Mouse (Mus musculus) lung, embryonic 14.5 days (tissue): ENCODE results near the gene Pdk1. TPM values are rescaled to one million over a fixed set of nuclear protein-coding genes. Genes with fewer than 3 reads are reported as not detected.

ENCODE experiments used
- ATAC-seq: fragments of 200-750 bp; cut with Nextera tagmentation; 2 replicates; pipeline ENCODE4 v1.8.0; 2017; ENCODE audit warnings: mild to moderate bottlenecking, moderate TSS enrichment, moderate library complexity; ENCODE audit not compliant: insufficient read depth
- DNase-seq: peaks from one replicate; pipeline ENCODE4 v3.0.0-alpha.2; 2015
- H3K27ac ChIP-seq: fragments of 300-500 bp; sonication (generic); 2 replicates; pipeline ENCODE4 v1.5.1; 2014; ENCODE audit warnings: low read depth, mild to moderate bottlenecking, moderate library complexity
- H3K27me3 ChIP-seq: fragments of 300-500 bp; sonication (generic); 2 replicates; pipeline ENCODE4 v1.6.1; 2014; ENCODE audit warnings: low read length, control low read depth; ENCODE audit not compliant: insufficient read depth
- H3K36me3 ChIP-seq: fragments of 300-500 bp; sonication (generic); 2 replicates; pipeline ENCODE4 v1.6.1; 2014; ENCODE audit warnings: control low read depth; ENCODE audit not compliant: insufficient read depth
- H3K4me1 ChIP-seq: fragments of 300-500 bp; sonication (generic); 2 replicates; pipeline ENCODE4 v1.6.1; 2014; ENCODE audit warnings: antibody characterized with exemption, control low read depth; ENCODE audit not compliant: insufficient read depth
- H3K4me2 ChIP-seq: fragments of 300-500 bp; sonication (generic); 2 replicates; pipeline ENCODE4 v1.6.1; 2014; ENCODE audit warnings: mild to moderate bottlenecking
- H3K4me3 ChIP-seq: fragments of 300-500 bp; sonication (generic); 2 replicates; pipeline ENCODE4 v1.5.1; 2014; ENCODE audit warnings: low read depth, low read length
- H3K9ac ChIP-seq: fragments of 300-500 bp; sonication (generic); 2 replicates; pipeline ENCODE4 v1.6.1; 2014
- H3K9me3 ChIP-seq: fragments of 300-500 bp; sonication (generic); 2 replicates; pipeline ENCODE4 v1.6.1; 2016; ENCODE audit warnings: low read depth, low read length, control low read depth
- CTCF ChIP-seq: IDR thresholded peaks from 2 replicates; pipeline ENCODE4 v1.5.1; 2016; ENCODE audit warnings: antibody characterized with exemption, low read depth
- WGBS: fragments of 180-500 bp; shearing (Covaris S2); extraction: QIAGEN DNeasy Blood & Tissue Kit; methylation state at CpG from one replicate; pipeline ENCODE4 v1.1.7; 2014; 5-methylcytosine and 5-hydroxymethylcytosine counted together
- polyA plus RNA-seq: library from polyadenylated mRNA; unstranded; fragments of >200 nt; fragmentation: Nextera tagmentation; extraction: Ambion mirVana; gene quantifications from 2 replicates; pipeline ENCODE4 v1.2.1, GENCODE M21; 2014

The Pdk1 gene
- polyA plus RNA-seq, 1 experiment from 2014 or later, result 45.1 TPM

DNA sequence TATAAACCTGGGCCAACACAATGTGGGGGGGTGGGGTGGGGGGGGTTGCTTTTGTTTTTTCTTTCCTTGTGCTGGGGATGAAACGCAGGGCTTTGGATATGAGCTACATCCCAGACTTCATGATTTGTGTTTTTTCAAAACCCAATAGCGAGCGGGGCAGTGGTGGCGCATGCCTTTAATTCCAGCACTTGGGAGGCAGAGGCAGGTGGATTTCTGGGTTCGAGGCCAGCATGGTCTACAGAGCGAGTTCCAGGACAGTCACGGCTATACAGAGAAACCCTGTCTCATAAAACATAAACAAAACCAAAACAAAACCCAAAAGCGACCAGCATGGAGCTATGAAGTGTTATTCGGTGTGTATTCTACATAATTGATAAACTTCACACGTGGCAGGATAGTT lies 883 bp upstream of the Pdk1 start:
- peak overlapping the region; percentile 78 for H3K4me3 ChIP-seq
- H3K4me2 ChIP-seq, result peak overlapping the region; percentile 94
- H3K27ac ChIP-seq, result peak overlapping the region; percentile 87

DNA sequence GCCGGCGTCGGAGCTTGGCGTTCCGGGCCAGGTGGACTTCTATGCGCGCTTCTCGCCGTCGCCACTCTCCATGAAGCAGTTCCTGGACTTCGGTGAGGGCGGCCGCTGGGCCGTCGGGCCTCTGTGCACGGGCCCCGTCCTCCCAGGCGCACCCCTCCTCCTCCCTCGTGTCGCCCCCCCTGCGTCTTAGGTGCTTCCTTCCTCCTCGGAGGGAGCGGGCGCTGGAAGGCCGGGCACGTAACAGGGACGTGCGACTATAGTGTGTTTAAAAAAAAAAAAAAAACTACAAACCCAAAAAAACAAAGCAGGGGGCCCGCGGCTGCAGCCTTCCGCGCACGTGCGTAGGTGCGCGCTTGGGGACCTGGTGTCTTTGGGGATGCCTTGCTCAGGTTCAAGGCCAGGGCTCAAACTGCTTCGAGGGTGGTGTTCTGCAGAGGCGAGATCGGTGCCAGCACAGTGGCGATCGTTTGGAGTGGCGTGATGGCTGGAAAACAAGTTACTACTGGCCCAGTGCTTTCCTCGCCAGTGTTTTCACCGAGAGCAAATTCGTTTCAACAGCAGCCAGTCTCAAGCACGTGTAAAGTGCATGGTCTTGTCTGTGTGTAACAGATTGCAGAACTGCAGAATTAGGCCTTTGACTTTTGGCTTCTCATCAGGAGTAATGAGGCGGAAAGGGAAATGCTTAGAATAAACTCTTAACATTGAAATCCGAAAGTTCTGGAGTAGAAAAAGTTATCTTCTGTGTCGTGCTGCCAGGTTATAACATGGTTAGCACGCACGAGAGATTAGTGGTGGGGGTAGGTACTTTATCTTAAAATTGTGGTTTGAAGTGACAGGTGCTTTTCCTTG lies 674 bp downstream of the Pdk1 start:
- ATAC-seq, result peak; percentile 69
- DNase-seq, result peak; percentile 65
- Histone ChIP-seq H3K9me3 (no peaks in the 10 kb centered on the region), H3K27me3 (no peaks in the 10 kb centered on the region), H3K4me2 (peak overlapping the region; percentile 94), H3K36me3 (0 out of 2 replicates have a peak, but pooled peaks cover 8% of the 10 kb centered on the region), H3K9ac (peak overlapping the region; percentile 81), H3K4me1 (0 out of 2 replicates have a peak, but pooled peaks cover 2% of the 10 kb centered on the region), H3K27ac (peak overlapping the region; percentile 96), H3K4me3 (peak overlapping the region; percentile 78)
- no peak for TF ChIP-seq CTCF
- WGBS, result 1% methylated on average over 51 of the region's 51 CpGs

More for the DNA sequence above, 883 bp upstream of the Pdk1 start:
- Histone ChIP-seq H3K9me3 (no peaks in the 10 kb centered on the region), H3K27me3 (no peaks in the 10 kb centered on the region), H3K36me3 (no peaks in the 10 kb centered on the region), H3K4me1 (0 out of 2 replicates have a peak, but pooled peaks cover 2% of the 10 kb centered on the region), H3K9ac (no peak overlapping the region)
- no peak for DNase-seq
- 69% methylated on average over 10 of the region's 10 CpGs for WGBS
- ATAC-seq, result peak; percentile 1; the same call in 1 of the 2 replicates
- no peak for TF ChIP-seq CTCF

DNA sequence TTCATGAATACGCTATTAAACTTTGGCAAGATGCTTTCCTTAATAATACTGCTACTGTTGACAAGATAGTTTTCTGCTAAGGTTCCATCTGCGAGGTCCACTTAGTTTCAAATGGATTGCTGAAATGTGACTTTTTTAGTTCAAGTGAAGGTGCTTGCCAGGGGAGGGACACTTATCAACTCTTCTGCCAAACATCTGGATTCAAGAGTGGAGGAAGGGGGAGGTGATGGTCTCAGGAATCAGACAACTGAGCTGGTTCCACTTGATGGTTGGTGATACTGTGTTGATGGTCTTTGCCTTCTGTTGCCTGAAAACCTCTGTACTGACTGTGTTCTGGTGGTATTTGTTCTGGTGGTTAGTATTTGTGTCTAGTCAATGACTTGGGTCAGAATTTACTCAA lies 1.4 kb downstream of the Pdk1 start:
- H3K27ac ChIP-seq, result no peak overlapping the region
- H3K4me2 ChIP-seq, result peak overlapping the region; percentile 94
- no peak for ATAC-seq
- 0 out of 2 replicates have a peak, but pooled peaks cover 8% of the 10 kb centered on the region for H3K36me3 ChIP-seq
- DNase-seq, result no peak
- no peak for TF ChIP-seq CTCF
- no peaks in the 10 kb centered on the region for H3K9me3 ChIP-seq
- H3K4me3 ChIP-seq, result peak overlapping the region; percentile 78; the same call in 1 of the 2 replicates
- 0 out of 2 replicates have a peak overlapping the region, but pooled peaks have one; percentile 81 for H3K9ac ChIP-seq
- 62% methylated on average over 2 of the region's 2 CpGs for WGBS
- 0 out of 2 replicates have a peak, but pooled peaks cover 2% of the 10 kb centered on the region for H3K4me1 ChIP-seq
- no peaks in the 10 kb centered on the region for H3K27me3 ChIP-seq

- Histone ChIP-seq H3K4me2 (peak overlapping the region; percentile 94), H3K4me1 (0 out of 2 replicates have a peak, but pooled peaks cover 2% of the 10 kb centered on the region), H3K27ac (no peak overlapping the region), H3K4me3 (no peak overlapping the region), H3K36me3 (peaks cover 8% of the 10 kb centered on the region; the same call in 1 of the 2 replicates), H3K27me3 (no peaks in the 10 kb centered on the region), H3K9ac (0 out of 2 replicates have a peak overlapping the region, but pooled peaks have one; percentile 16), H3K9me3 (no peaks in the 10 kb centered on the region)
- WGBS, result 56% methylated on average over 2 of the region's 2 CpGs
- no peak for TF ChIP-seq CTCF
- ATAC-seq (no peak), DNase-seq (no peak)
Observed at GRCm38 (mm10) chr2:71874836-71875235, 1.8 kb downstream of the Pdk1 start.

GRCm38 (mm10) chr2:71877865-71878264 lies 4.8 kb downstream of the Pdk1 start:
- no peak overlapping the region for H3K4me2 ChIP-seq
- WGBS, result 83% methylated on average over 4 of the region's 4 CpGs
- H3K27me3 ChIP-seq, result no peaks in the 10 kb centered on the region
- no peak overlapping the region for H3K27ac ChIP-seq
- H3K9me3 ChIP-seq, result no peaks in the 10 kb centered on the region
- no peak for TF ChIP-seq CTCF
- peaks cover 22% of the 10 kb centered on the region for H3K36me3 ChIP-seq
- H3K4me1 ChIP-seq, result 0 out of 2 replicates have a peak, but pooled peaks cover 2% of the 10 kb centered on the region
- no peak overlapping the region for H3K4me3 ChIP-seq
- no peak for DNase-seq
- no peak overlapping the region for H3K9ac ChIP-seq
- ATAC-seq, result no peak

GRCm38 (mm10) chr2:71878441-71878840 lies 5.4 kb downstream of the Pdk1 start:
- Histone ChIP-seq H3K4me1 (0 out of 2 replicates have a peak, but pooled peaks cover 2% of the 10 kb centered on the region), H3K9me3 (no peaks in the 10 kb centered on the region), H3K9ac (no peak overlapping the region), H3K4me2 (no peak overlapping the region), H3K4me3 (no peak overlapping the region), H3K27me3 (no peaks in the 10 kb centered on the region), H3K36me3 (peaks cover 24% of the 10 kb centered on the region), H3K27ac (no peak overlapping the region)
- TF ChIP-seq CTCF, result no peak
- WGBS, result 71% methylated on average over 2 of the region's 2 CpGs
- no peak for DNase-seq
- ATAC-seq, result no peak

- H3K4me3 ChIP-seq, result no peak overlapping the region
- TF ChIP-seq CTCF, result no peak
- ATAC-seq (no peak), DNase-seq (no peak)
- peaks cover 29% of the 10 kb centered on the region for H3K36me3 ChIP-seq
- no peaks in the 10 kb centered on the region for H3K27me3 ChIP-seq
- 0 out of 2 replicates have a peak, but pooled peaks cover 2% of the 10 kb centered on the region for H3K4me1 ChIP-seq
- H3K9me3 ChIP-seq, result no peaks in the 10 kb centered on the region
- no peak overlapping the region for H3K27ac ChIP-seq
- H3K4me2 ChIP-seq, result no peak overlapping the region
- H3K9ac ChIP-seq, result no peak overlapping the region
Observed at GRCm38 (mm10) chr2:71878943-71879342, 5.9 kb downstream of the Pdk1 start.
